Mouse (Mus musculus) splenic B cell, adult 2 months (primary cell): ENCODE measurements at regions not wholly inside any gene's neighbourhood (a gene's known extent, or its start where the extent isn't known, plus 50 kb on each side); places are given as distances from the start of the nearest gene placed in this dataset.
"Not testable (repeated sequence)": the region's sequence is repeated elsewhere in the genome, so short reads cannot be mapped to it uniquely, and the experiment has no call there.

Experiments used
- DNase-seq: peaks from one replicate; pipeline ENCODE4 v3.0.0-alpha.2; 2011; ENCODE audit warnings: low read depth, low spot score
- H3K27me3 ChIP-seq: 2 replicates; pipeline ENCODE4 v1.6.1; 2012; ENCODE audit warnings: mild to moderate bottlenecking, low read length, moderate library complexity, mixed read lengths; ENCODE audit not compliant: control insufficient read depth, poor library complexity, insufficient read depth, severe bottlenecking
- H3K36me3 ChIP-seq: 2 replicates; pipeline ENCODE4 v1.6.1; 2012; ENCODE audit warnings: mild to moderate bottlenecking, low read length, moderate library complexity, mixed read lengths; ENCODE audit not compliant: control insufficient read depth, poor library complexity, insufficient read depth, severe bottlenecking

GRCm38 (mm10) chr16:50779030-50779784 is 188.3 kb upstream of the Ccdc54 start:
- H3K27me3 ChIP-seq: no peaks in the 10 kb centered on the region
- H3K36me3 ChIP-seq: no peaks in the 10 kb centered on the region
- no peak for DNase-seq

GRCm38 (mm10) chr16:50774699-50775098 is 183.7 kb upstream of the Ccdc54 start:
- DNase-seq, H3K27me3 ChIP-seq, H3K36me3 ChIP-seq: not testable (repeated sequence)

- no peaks in the 10 kb centered on the region for H3K27me3 ChIP-seq
- H3K36me3 ChIP-seq: no peaks in the 10 kb centered on the region
- DNase-seq: no peak
Observed at GRCm38 (mm10) chr16:50766055-50766770, 175.3 kb upstream of the Ccdc54 start.

- H3K27me3 ChIP-seq: no peaks in the 10 kb centered on the region
- no peaks in the 10 kb centered on the region for H3K36me3 ChIP-seq
- DNase-seq: no peak
Observed at GRCm38 (mm10) chr16:50762096-50762495, 171.1 kb upstream of the Ccdc54 start.

- no peaks in the 10 kb centered on the region for H3K36me3 ChIP-seq
- H3K27me3 ChIP-seq: no peaks in the 10 kb centered on the region
- peak; percentile 2 for DNase-seq
Observed at GRCm38 (mm10) chr16:50759979-50760378, 169.0 kb upstream of the Ccdc54 start.

- Histone ChIP-seq H3K27me3 (no peaks in the 10 kb centered on the region), H3K36me3 (no peaks in the 10 kb centered on the region)
- peak; percentile 70 for DNase-seq
Observed at GRCm38 (mm10) chr16:50756696-50757095, 165.7 kb upstream of the Ccdc54 start.

GRCm38 (mm10) chr16:50753612-50754389 is 162.8 kb upstream of the Ccdc54 start:
- Histone ChIP-seq H3K36me3 (no peaks in the 10 kb centered on the region), H3K27me3 (no peaks in the 10 kb centered on the region)
- no peak for DNase-seq

- no peaks in the 10 kb centered on the region for H3K36me3 ChIP-seq
- no peak for DNase-seq
Observed at GRCm38 (mm10) chr16:50753046-50753445, 162.1 kb upstream of the Ccdc54 start.

GRCm38 (mm10) chr16:50752277-50752600 is 161.3 kb upstream of the Ccdc54 start:
- no peak for DNase-seq
- Histone ChIP-seq H3K27me3 (no peaks in the 10 kb centered on the region), H3K36me3 (no peaks in the 10 kb centered on the region)

More at GRCm38 (mm10) chr16:50753046-50753445, 162.1 kb upstream of the Ccdc54 start:
- no peaks in the 10 kb centered on the region for H3K27me3 ChIP-seq

- Histone ChIP-seq H3K27me3 (no peaks in the 10 kb centered on the region), H3K36me3 (no peaks in the 10 kb centered on the region)
- DNase-seq: no peak
Observed at GRCm38 (mm10) chr16:50751495-50752276, 160.7 kb upstream of the Ccdc54 start.

GRCm38 (mm10) chr16:50747698-50748097 is 156.7 kb upstream of the Ccdc54 start:
- no peak for DNase-seq
- H3K27me3 ChIP-seq: no peaks in the 10 kb centered on the region
- H3K36me3 ChIP-seq: no peaks in the 10 kb centered on the region

- no peak for DNase-seq
- no peaks in the 10 kb centered on the region for H3K36me3 ChIP-seq
- H3K27me3 ChIP-seq: no peaks in the 10 kb centered on the region
Observed at GRCm38 (mm10) chr16:50745723-50746122, 154.8 kb upstream of the Ccdc54 start.

GRCm38 (mm10) chr16:50737396-50737843 is 146.5 kb upstream of the Ccdc54 start:
- Histone ChIP-seq H3K27me3 (no peaks in the 10 kb centered on the region), H3K36me3 (no peaks in the 10 kb centered on the region)
- peak; percentile 42 for DNase-seq
